Mouse (Mus musculus) ZHBTc4 (cell line): ENCODE measurements around the gene Nr2c2ap.

Experiments
- DNase-seq: peaks from one replicate; pipeline ENCODE4 v3.0.0-alpha.2; 2011; ENCODE audit warnings: low read depth, low spot score

Gene Nr2c2ap

DNA sequence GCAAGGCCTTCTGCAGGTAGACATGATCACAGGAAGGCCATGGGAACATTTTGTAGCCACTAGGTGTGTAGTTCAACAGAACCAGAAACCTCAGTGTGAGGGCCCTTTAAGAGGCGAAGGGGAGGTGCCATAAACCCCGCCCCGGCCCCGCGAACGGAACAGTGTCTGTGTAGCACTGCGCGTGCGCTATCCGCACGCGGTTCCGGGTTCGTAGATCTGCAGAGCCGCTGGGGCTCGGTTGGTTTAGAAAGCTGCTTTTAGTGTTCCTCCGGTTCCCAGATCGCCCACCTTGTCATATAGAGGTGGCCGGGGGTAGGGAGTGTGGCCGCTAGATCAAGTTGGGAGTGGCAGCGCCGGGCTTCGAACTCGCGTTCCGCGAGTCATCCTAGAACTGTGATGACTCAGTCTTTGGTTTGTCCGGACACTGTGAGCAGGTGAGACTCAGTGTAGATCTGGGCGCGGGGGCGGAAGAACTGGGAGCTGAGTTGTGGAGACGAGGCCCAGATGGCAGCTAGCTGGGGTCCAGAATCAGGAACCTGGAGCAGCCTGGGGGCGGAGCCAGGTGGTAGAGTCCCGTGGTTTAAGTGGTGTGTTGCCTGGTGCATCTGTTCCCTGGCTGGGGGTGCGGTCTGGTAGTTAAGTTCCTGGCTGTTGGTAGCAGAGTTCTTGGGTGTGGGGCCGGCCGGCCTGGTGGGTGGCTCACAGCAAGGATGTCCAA, at the start of gene Nr2c2ap:
TSS of gene Nr2c2ap (plus strand) at position 168 of the 718 bp plus-strand sequence.
- DNase-seq, result peak; percentile 97

GRCm38 (mm10) chr8:70081976-70082375, 49.2 kb upstream of the Nr2c2ap start:
- no peak for DNase-seq

DNA sequence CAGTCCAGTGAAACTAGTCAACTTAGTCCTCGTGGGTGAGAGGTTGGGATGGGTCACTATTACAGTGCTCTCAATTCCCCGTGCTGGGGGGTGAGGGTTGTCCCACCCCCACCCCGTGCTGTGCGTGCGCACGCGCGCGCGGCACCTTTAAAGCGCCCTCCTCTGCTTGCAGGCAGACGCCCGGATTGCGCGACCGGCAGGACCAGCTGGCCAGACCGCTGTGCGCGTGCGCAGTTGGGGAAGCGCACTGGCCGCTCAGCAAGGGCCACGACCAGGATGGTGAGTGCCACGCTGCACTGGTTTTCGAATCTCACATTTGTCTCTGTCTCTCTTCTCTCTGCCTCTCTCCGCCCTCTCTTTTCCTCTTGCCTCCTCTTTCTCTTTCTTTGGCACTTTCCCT, 47.8 kb upstream of the Nr2c2ap start, which contains the start of gene Hapln4:
TSS of gene Hapln4 (plus strand) at position 173 of the 400 bp plus-strand sequence.
- DNase-seq, result peak; percentile 56

GRCm38 (mm10) chr8:70084191-70085065, 46.7 kb upstream of the Nr2c2ap start:
- peak; percentile 48 for DNase-seq

GRCm38 (mm10) chr8:70086151-70086550, 45.0 kb upstream of the Nr2c2ap start:
- no peak for DNase-seq

DNA sequence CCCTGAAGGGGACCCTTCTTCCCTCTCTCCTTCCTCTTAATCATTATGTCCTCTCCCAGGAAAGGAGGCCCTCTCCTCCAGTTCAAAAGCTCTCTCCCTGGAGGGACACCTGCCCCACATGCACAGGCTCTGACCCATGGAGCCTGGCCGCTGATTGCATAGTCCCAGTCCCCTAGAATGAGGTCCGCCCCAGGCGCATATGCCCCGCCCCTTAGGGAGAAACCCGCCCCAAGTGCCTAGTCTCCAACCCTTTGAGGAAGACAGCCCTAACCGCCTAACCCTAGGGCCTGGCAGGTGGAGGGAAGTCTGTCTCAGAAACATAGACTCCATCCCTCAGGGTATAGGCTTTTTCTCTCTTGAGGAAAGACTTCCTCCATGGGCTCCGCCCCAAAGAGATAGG, 43.9 kb upstream of the Nr2c2ap start:
- DNase-seq, result peak; percentile 73

- peak; percentile 70 for DNase-seq
Measured at GRCm38 (mm10) chr8:70087836-70088650, 43.1 kb upstream of the Nr2c2ap start.

- peak; percentile 75 for DNase-seq
Measured at GRCm38 (mm10) chr8:70089296-70089960, 41.7 kb upstream of the Nr2c2ap start.

GRCm38 (mm10) chr8:70092786-70093185, 38.3 kb upstream of the Nr2c2ap start:
- DNase-seq, result no peak

- no peak for DNase-seq
Measured at GRCm38 (mm10) chr8:70099276-70099675, 31.9 kb upstream of the Nr2c2ap start.

- no peak for DNase-seq
Measured at GRCm38 (mm10) chr8:70100241-70100640, 30.9 kb upstream of the Nr2c2ap start.

DNA sequence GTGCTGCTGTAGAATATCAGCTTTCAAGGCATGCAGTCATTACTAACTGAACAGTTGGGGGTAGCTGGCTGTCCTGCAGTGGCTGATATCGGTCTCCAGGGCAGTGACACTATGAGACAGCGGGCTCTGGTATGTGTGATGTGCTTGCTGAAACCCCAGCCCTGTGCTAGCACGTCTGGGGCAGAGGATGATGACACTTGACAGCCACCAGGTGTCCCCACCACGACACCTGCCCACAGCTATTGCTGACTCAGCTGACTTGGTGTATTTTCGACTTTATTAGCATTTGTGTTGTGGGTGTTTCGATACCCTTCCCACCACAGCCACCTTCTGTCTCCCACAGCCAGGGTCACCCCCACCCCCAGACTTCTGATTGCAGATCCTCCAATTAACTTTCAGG, 26.6 kb upstream of the Nr2c2ap start:
- peak; percentile 75 for DNase-seq

DNA sequence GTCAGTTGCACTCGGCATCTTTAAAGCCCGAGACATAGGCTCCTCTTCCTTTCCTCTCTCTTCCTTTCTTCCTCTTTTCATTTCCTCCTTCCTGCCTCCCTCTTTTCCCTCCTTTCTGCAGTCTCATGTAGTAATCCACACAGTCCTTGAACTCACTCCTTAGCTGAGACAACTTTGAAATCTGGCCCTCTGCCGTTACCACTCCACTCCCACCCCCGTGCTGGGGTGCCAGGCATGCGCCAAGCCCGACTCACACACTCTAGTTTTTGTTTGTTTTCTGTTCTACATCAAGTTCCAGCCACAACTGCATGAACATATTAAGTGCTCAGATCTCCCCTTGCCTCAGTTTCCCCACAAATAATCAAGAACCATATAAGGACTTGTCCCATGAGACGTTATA, 26.2 kb upstream of the Nr2c2ap start:
- DNase-seq, result no peak

GRCm38 (mm10) chr8:70110451-70110850, 20.7 kb upstream of the Nr2c2ap start:
- DNase-seq, result no peak

DNA sequence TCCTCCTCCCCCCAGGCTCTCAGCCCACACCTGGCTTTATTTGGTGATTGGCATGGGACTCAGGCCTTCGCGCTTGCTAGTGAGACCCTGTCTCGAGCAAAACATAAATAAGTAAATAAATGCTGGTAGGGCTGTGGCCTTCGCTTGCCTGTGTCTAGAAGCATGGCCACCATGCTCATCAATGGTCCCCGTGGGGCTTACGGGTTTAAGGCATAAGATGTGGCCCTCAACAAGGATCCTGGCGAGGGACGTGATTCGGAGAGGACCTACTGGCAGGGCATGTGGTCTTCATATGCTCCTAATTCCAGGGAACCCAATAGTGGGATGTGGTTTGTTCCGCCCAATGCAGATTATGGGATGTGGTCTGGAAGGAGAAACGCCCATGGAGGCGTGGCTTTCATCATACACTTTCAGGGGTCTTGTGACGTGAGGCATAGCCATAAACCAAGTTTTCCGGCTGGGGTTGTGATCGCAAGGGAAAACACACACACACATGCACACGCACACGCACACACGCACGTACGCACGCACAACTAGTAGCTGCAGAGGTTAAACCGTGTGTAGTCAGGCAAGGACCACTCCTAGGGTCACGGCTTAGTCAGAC, 19.8 kb upstream of the Nr2c2ap start:
- peak; percentile 52 for DNase-seq

DNA sequence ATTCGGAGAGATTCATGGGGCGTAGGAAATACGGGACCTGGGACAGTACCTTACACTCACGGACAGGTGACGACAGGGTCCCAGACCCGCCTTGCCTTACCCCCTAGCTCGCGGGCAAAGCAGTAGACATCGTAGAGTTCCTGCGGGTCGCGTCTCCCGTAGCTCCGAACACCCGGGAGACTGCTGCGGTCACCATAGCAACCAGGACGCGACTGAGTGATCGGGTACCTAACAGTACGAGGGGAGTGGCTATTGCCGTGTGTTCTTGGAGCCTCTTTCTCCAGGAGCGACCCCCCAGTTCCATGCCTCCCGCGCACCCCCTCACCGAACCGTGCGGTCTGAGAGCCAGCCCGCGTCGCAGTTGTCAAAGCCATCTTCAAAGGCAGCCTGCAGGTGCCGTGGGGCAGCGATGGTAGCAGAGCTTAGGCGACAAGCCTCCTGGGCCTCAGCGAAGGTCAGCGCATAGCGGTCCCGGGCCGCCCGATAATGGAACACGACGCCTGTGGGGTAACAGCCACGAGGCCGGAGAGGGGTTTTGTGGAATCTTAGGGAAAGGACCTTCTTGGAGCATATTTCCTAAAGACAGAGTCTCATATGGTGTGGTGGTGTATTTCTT, 18.6 kb upstream of the Nr2c2ap start:
- DNase-seq, result peak; percentile 61

GRCm38 (mm10) chr8:70114488-70114887, 16.6 kb upstream of the Nr2c2ap start:
- no peak for DNase-seq

- DNase-seq, result no peak
Measured at GRCm38 (mm10) chr8:70114892-70115291, 16.2 kb upstream of the Nr2c2ap start.

DNA sequence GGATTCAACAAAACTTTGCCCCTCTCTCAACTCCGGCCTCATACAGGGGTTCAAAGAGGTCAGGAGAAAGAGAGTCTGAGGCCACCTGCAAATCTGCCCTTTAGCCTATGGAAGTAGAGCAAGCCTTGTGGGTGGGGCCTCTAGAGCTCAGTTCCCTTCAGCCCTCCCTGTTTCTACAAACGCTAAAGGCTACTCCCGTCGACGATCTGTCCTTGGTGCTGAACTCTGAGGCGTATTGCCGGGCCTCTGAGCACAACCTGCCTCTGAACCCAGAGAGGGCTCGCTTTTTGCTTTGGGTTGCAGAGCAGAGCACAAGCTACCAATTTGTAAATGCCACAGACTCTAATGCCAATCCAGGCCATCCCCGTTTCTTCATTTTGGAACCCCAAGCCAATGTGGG, 13.5 kb upstream of the Nr2c2ap start:
- DNase-seq, result peak; percentile 87
